Mouse (Mus musculus) myocyte (in vitro differentiated cells): ENCODE results near the gene Cnih2. TPM values are rescaled to one million over a fixed set of nuclear protein-coding genes. Genes with fewer than 3 reads are reported as not detected.
A peak's percentile ranks its signal among the peaks of the same experiment; 100 is the strongest.

ENCODE experiments used
- H3K27me3 ChIP-seq: one replicate; pipeline ENCODE4 v1.6.1; 2011; ENCODE audit not compliant: control insufficient read depth, insufficient read depth, insufficient read length
- H3K36me3 ChIP-seq: one replicate; pipeline ENCODE4 v1.6.1; 2011; ENCODE audit not compliant: control insufficient read depth, insufficient read depth
- H3K4me2 ChIP-seq: one replicate; pipeline ENCODE4 v1.6.1; 2011; ENCODE audit warnings: low read depth, control low read depth
- H3K4me3 ChIP-seq: one replicate; pipeline ENCODE4 v1.5.1; 2011; ENCODE audit warnings: mild to moderate bottlenecking, control low read depth, moderate library complexity
- H3K79me2 ChIP-seq: one replicate; pipeline ENCODE4 v1.6.1; 2011; ENCODE audit not compliant: control insufficient read depth, insufficient read depth
- H3ac ChIP-seq: one replicate; pipeline ENCODE4 v1.6.1; 2011; ENCODE audit not compliant: control insufficient read depth, insufficient read length
- CEBPB ChIP-seq: IDR thresholded peaks from 2 replicates; pipeline ENCODE4 v1.6.1; 2011; ENCODE audit warnings: mild to moderate bottlenecking, moderate library complexity; ENCODE audit not compliant: poor library complexity, insufficient read depth, severe bottlenecking
- E2F4 ChIP-seq: IDR thresholded peaks from one replicate; pipeline ENCODE4 v1.6.1; 2011; ENCODE audit warnings: mild to moderate bottlenecking, control low read depth, moderate library complexity; ENCODE audit not compliant: insufficient read depth
- MAX ChIP-seq: IDR thresholded peaks from one replicate; pipeline ENCODE4 v1.6.1; 2011; ENCODE audit warnings: low read depth, mild to moderate bottlenecking, control low read depth
- MYOD1 ChIP-seq, 3 experiments: IDR thresholded peaks; one replicate each; pipeline ENCODE4 v1.6.1; 2011; ENCODE audit warnings: control low read depth in 2 of 3, low read depth in 2 of 3, mild to moderate bottlenecking in 2 of 3, moderate library complexity in 1 of 3; ENCODE audit not compliant: insufficient read length in 2 of 3, control insufficient read depth in 1 of 3
- MYOG ChIP-seq, 3 experiments: IDR thresholded peaks; one replicate each; pipeline ENCODE4 v1.6.1; 2011; ENCODE audit warnings: control low read depth in 2 of 3, low read depth in 2 of 3, mild to moderate bottlenecking in 2 of 3; ENCODE audit not compliant: insufficient read length in 2 of 3, control insufficient read depth in 1 of 3, insufficient read depth in 1 of 3
- POLR2A ChIP-seq: IDR thresholded peaks from one replicate; pipeline ENCODE4 v1.6.1; 2011; ENCODE audit warnings: low read depth, mild to moderate bottlenecking, control low read depth, moderate library complexity; ENCODE audit not compliant: insufficient read length
- POLR2AphosphoS2 ChIP-seq: IDR thresholded peaks from one replicate; pipeline ENCODE4 v1.6.1; 2011; ENCODE audit warnings: low read depth, control low read depth; ENCODE audit not compliant: insufficient read length
- REST ChIP-seq: IDR thresholded peaks from one replicate; pipeline ENCODE4 v1.6.1; 2011; ENCODE audit warnings: mild to moderate bottlenecking, control low read depth, moderate library complexity; ENCODE audit not compliant: insufficient read depth, insufficient read length
- SRF ChIP-seq: IDR thresholded peaks from one replicate; pipeline ENCODE4 v1.6.1; 2011; ENCODE audit warnings: low read depth; ENCODE audit not compliant: control insufficient read depth, insufficient read length
- TCF12 ChIP-seq: IDR thresholded peaks from one replicate; pipeline ENCODE4 v1.6.1; 2011; ENCODE audit warnings: mild to moderate bottlenecking, control low read depth; ENCODE audit not compliant: poor library complexity, insufficient read depth, severe bottlenecking
- TCF3 ChIP-seq: IDR thresholded peaks from one replicate; pipeline ENCODE4 v1.6.1; 2011; ENCODE audit warnings: low read depth, control low read depth; ENCODE audit not compliant: insufficient read length
- USF1 ChIP-seq: IDR thresholded peaks from one replicate; pipeline ENCODE4 v1.6.1; 2011; ENCODE audit warnings: low read depth, mild to moderate bottlenecking, control low read depth, moderate library complexity
- polyA plus RNA-seq: library from polyadenylated mRNA; unstranded; fragments of >200 nt; fragmentation: generic; extraction: Trizol; gene quantifications from one replicate; pipeline ENCODE4 v1.2.1, GENCODE M21; 2012; ENCODE audit warnings: missing spikeins

Cnih2 gene
- polyA plus RNA-seq, 1 experiment = 1.6 TPM

DNA sequence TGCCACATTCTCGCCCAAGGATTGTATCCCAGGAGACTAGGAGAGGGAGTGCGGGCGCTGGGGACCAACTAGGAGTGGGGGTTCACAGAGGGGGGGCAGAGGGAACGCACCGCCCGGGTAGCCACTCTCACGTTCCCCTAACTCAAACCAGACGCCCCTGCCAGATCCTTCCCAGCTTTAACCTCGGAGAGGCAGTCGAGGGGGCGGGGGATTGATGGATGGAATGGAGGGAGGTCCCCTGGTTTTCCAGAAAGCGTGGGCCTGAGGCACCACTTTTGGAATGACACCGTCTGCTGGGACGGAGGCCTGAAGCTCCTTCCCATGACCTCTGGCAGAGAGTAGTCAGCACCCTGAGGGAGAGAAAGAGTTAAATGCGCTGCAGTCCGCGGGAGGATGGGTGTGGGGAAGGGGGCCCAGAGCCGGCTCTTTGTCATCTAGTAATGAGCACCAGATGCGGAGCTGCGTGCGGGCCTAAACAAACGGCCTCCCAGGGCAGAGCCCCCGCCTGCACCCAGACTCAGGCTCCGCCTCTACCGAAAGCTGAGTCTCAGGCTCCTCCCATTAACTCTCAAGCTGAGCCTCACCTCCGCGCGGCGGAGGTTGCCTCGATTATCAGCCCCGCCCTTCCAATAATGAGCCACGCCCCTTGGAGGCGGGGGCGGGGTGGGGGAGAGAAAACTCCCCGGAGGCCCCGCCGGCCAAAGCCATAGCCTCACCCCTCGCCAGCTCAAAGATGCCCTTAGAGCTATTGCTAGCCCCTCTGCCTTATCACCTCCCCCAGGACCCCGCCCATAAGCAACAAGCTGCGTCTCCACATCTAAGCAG, 26.6 kb downstream of the Cnih2 start:
- Histone ChIP-seq H3K4me3 (peak overlapping the region; percentile 29), H3ac (no peak overlapping the region), H3K36me3 (no peaks in the 10 kb centered on the region), H3K4me2 (peak overlapping the region; percentile 97), H3K27me3 (no peaks in the 10 kb centered on the region), H3K79me2 (no peaks in the 10 kb centered on the region)
- TF ChIP-seq MAX (no peak), TCF12 (no peak), POLR2A (peak; percentile 33)

DNA sequence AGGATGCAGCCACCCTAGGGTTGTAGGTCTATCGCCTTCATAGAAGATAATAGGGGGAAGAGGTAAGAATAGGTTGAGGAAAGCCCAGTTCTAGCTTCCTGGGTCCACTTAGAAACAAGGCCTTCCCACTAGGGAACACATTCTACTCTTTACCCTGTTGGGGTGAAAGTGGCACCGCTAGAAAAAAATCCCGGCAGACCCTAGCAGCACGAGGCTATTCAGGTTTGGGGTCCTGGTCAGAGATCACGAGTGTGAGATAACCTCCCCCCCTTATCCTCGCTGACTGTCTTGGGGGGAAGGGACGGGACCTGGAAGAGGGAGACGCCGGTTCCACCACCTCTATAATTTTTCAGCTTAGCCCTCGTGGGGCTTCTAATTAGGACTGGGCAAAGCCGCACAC, 27.2 kb downstream of the Cnih2 start:
- TF ChIP-seq MYOD1 (IDR thresholded peaks at IDR 0.05; ENCODE audit: control insufficient read depth in 1 of 3, insufficient read length in 2 of 3, low read depth in 2 of 3) (no peak), REST (no peak), CEBPB (no peak), E2F4 (no peak), SRF (no peak)
- H3K4me2 ChIP-seq = peak overlapping the region; percentile 97
- no peaks in the 10 kb centered on the region for H3K79me2 ChIP-seq
- no peaks in the 10 kb centered on the region for H3K27me3 ChIP-seq
- no peak overlapping the region for H3ac ChIP-seq
- peak overlapping the region; percentile 29 for H3K4me3 ChIP-seq
- H3K36me3 ChIP-seq = no peaks in the 10 kb centered on the region

DNA sequence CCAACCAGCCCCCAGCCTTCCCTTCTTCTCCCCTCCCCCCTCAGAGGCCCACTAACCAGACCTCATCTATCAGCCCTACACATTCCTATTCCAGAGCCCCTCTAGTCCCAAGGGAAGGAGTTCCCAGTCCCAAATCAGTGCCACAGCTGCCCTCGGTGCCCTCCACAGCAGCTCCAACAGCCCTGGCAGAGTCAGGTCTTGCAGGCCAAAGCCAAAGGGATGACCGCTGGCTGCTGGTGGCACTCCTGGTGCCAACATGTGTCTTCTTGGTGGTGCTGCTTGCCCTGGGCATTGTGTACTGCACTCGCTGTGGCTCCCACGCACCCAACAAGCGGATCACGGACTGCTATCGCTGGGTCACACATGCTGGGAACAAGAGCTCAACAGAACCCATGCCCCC, 28.3 kb downstream of the Cnih2 start:
- no peaks in the 10 kb centered on the region for H3K36me3 ChIP-seq
- H3K4me2 ChIP-seq = no peak overlapping the region
- H3ac ChIP-seq = no peak overlapping the region
- no peak overlapping the region for H3K4me3 ChIP-seq
- no peaks in the 10 kb centered on the region for H3K27me3 ChIP-seq
- TF ChIP-seq TCF12 (no peak), TCF3 (no peak), MYOD1 (IDR thresholded peaks at IDR 0.05; ENCODE audit: control insufficient read depth in 1 of 3, insufficient read length in 2 of 3, low read depth in 2 of 3) (no peak), MAX (no peak), REST (no peak), CEBPB (no peak)
- no peaks in the 10 kb centered on the region for H3K79me2 ChIP-seq

DNA sequence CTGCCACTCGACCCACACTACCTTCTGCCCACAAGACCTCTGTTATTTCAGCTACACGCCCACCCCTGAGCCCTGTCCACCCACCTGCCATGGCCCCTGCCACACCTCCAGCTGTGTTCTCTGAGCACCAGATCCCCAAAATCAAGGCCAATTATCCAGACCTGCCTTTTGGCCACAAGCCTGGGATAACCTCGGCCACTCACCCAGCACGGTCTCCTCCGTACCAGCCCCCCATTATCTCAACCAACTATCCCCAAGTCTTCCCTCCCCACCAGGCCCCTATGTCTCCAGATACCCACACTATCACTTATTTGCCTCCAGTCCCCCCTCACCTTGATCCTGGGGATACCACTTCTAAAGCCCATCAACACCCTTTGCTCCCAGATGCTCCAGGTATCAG, 28.8 kb downstream of the Cnih2 start:
- Histone ChIP-seq H3K4me3 (no peak overlapping the region), H3K4me2 (no peak overlapping the region), H3ac (no peak overlapping the region), H3K27me3 (no peaks in the 10 kb centered on the region), H3K79me2 (no peaks in the 10 kb centered on the region), H3K36me3 (no peaks in the 10 kb centered on the region)
- TF ChIP-seq USF1 = no peak

DNA sequence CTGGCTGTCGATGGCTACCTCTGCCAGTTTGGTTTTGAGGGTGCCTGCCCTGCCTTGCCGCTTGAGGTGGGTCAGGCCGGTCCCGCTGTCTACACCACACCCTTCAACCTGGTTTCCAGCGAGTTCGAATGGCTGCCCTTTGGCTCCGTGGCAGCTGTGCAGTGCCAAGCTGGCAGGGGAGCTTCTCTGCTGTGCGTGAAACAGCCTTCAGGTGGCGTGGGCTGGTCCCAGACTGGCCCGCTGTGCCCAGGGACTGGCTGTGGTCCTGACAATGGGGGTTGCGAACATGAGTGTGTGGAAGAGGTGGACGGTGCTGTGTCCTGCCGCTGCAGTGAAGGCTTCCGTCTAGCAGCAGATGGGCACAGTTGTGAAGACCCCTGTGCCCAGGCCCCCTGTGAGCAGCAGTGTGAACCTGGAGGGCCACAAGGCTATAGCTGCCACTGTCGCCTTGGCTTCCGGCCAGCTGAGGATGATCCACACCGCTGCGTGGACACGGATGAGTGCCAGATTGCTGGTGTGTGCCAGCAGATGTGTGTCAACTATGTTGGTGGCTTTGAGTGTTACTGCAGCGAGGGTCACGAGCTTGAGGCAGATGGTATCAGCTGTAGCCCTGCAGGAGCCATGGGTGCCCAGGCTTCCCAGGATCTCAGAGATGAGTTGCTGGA, 29.6 kb downstream of the Cnih2 start:
- Histone ChIP-seq H3ac (peak overlapping the region; percentile 8), H3K27me3 (no peaks in the 10 kb centered on the region), H3K36me3 (no peaks in the 10 kb centered on the region), H3K79me2 (no peaks in the 10 kb centered on the region), H3K4me3 (no peak overlapping the region), H3K4me2 (peak overlapping the region; percentile 60)
- TF ChIP-seq MAX (no peak), REST (no peak), CEBPB (no peak), SRF (no peak), TCF3 (no peak), MYOD1 (IDR thresholded peaks at IDR 0.05; ENCODE audit: control insufficient read depth in 1 of 3, insufficient read length in 2 of 3, low read depth in 2 of 3) (no peak), TCF12 (no peak), POLR2A (no peak), POLR2AphosphoS2 (no peak), MYOG (IDR thresholded peaks at IDR 0.05; ENCODE audit: control insufficient read depth in 1 of 3, insufficient read depth in 1 of 3, insufficient read length in 2 of 3, low read depth in 2 of 3) (no peak), USF1 (no peak), E2F4 (no peak)
